Mouse (Mus musculus): ENCODE measurements around the gene Rps6ka1.
"Not testable (repeated sequence)": the region's sequence is repeated elsewhere in the genome, so short reads cannot be mapped to it uniquely, and the experiment has no call there.

The Rps6ka1 gene

GRCm38 (mm10) chr4:133864380-133864981 is 23.1 kb downstream of the Rps6ka1 start:
- DNase-seq (ENCODE audit: extremely low read depth, insufficient read length, low spot score): no peak

- DNase-seq (ENCODE audit: extremely low read depth, insufficient read length, low spot score): no peak
Observed at GRCm38 (mm10) chr4:133863795-133864379, 23.7 kb downstream of the Rps6ka1 start.

- DNase-seq (ENCODE audit: extremely low read depth, insufficient read length, low spot score): no peak
Observed at GRCm38 (mm10) chr4:133857527-133857926, 30.1 kb downstream of the Rps6ka1 start.

DNA sequence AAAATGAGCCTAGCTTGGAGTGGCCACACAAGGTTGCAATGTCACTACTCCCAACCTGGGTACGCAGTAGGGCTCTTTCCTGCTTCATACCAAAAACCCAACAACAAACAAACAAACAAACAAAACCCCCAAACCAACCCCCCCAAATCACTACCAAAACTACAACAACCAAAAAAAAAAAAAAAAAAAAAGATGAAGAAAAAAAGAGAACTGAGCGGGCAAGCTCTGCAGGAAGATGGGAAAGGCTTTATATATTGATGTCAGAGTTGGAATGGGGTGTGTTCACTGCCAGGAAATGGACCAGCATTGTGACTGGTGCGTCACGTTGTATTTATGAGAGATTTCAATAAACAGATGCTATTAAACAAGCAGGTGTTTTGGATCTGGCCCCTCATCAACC is 33.0 kb downstream of the Rps6ka1 start:
- no peak for DNase-seq (ENCODE audit: extremely low read depth, insufficient read length, low spot score)

- no peak for DNase-seq (ENCODE audit: extremely low read depth, insufficient read length, low spot score)
Observed at GRCm38 (mm10) chr4:133853630-133854029, 34.0 kb downstream of the Rps6ka1 start.

GRCm38 (mm10) chr4:133846625-133847024 is 41.0 kb downstream of the Rps6ka1 start:
- DNase-seq (ENCODE audit: extremely low read depth, insufficient read length, low spot score): no peak

DNA sequence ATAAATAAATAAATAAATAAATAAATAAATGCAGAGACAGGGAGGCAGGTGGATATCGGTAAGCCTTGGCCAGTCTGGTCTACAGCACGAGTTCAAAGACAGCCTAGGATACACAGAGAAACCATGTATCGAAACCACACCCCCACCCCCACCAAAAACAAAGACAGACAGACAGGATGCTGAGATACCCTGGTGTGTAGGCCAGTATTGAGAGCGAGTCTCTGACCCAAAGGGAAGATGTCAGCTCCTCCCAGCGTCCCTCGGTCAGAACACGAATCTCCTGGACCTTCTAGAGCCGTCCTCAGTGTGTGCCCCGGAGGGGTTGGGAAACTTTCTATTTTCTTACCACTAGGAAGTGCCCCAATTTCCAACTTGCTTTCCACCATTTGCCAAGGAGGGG is 42.5 kb downstream of the Rps6ka1 start:
- no peak for DNase-seq (ENCODE audit: extremely low read depth, insufficient read length, low spot score)

GRCm38 (mm10) chr4:133844209-133844841 is 43.3 kb downstream of the Rps6ka1 start:
- no peak for DNase-seq (ENCODE audit: extremely low read depth, insufficient read length, low spot score)

DNA sequence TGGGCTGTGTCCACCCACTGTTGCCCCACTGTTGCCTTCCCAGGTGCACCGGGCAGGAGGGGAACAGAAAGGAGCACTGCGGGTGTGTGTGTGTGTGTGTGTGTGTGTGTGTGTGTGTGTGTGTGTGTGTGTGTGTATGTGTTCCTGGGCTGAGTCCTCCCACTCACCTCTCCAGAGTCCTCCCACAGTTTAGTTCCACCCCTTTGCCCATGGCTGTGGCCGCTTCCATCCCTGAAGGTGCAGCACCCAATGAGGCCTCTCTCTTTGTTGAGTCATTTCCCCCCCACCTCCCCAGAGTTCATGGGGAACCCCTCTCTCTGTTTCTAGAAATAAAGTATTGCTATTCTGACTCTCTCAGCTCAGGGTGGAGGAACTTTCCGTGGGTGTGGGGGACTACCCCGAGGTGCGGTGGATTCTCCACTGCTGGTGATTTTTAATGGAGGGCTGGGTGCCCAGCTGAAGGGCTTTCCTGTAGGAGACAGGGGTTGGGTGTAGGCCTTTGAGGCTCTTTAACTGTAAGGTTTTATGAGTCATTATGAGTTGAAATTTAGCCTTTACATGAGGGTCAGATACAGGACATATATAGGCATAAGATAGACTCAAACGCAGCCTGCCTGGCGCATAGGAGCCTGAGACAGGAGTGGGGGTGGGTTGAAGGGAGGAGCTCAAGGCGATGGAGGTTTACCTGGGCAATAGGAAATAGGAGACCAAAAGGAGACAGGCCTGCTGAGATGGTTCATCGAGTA is 44.4 kb downstream of the Rps6ka1 start:
- no peak for DNase-seq (ENCODE audit: extremely low read depth, insufficient read length, low spot score)

- DNase-seq (ENCODE audit: extremely low read depth, insufficient read length, low spot score): not testable (repeated sequence)
Observed at GRCm38 (mm10) chr4:133841756-133842483, 45.7 kb downstream of the Rps6ka1 start.

GRCm38 (mm10) chr4:133841035-133841434 is 46.6 kb downstream of the Rps6ka1 start:
- DNase-seq (ENCODE audit: extremely low read depth, insufficient read length, low spot score): peak; percentile 63

GRCm38 (mm10) chr4:133840501-133840900 is 47.1 kb downstream of the Rps6ka1 start:
- no peak for DNase-seq (ENCODE audit: extremely low read depth, insufficient read length, low spot score)

DNA sequence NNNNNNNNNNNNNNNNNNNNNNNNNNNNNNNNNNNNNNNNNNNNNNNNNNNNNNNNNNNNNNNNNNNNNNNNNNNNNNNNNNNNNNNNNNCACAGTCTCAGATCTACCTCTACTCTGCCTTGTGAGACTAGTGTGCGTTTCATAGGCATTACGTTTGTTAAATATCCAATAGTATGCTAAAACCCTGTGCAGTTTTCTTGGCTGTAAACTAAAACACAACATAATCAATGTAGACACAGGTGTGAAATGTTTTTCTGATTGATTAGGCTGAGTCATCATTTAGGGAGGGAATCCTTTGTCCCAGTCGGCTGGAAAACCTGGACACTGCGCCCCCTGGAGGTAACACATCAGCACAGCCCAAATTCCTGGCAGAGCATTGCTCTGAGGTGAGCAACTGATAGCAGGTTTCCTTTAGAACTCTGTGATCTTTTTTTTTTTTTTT is 48.2 kb downstream of the Rps6ka1 start:
- DNase-seq (ENCODE audit: extremely low read depth, insufficient read length, low spot score): no peak

- no peak for DNase-seq (ENCODE audit: extremely low read depth, insufficient read length, low spot score)
Observed at GRCm38 (mm10) chr4:133836575-133836974, 51.0 kb downstream of the Rps6ka1 start.

DNA sequence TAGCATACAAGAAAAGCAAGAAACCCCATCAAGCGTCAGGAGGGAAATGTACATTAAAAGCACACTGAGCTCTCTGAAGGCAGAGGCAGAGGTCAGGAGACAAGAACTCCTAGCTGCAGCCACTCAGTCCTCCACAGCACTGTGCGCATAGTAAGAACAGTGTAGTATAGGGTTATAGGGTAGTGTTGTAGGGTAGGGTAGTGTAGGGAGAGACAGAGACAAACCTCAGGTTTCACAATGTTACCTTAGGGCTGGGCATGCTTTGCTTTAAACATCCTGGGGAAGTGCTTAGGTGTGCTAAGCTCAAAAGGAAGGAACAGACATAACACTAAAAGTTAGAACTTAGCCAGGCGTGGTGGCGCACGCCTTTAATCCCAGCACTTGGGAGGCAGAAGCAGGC is 52.4 kb downstream of the Rps6ka1 start:
- DNase-seq (ENCODE audit: extremely low read depth, insufficient read length, low spot score): no peak

DNA sequence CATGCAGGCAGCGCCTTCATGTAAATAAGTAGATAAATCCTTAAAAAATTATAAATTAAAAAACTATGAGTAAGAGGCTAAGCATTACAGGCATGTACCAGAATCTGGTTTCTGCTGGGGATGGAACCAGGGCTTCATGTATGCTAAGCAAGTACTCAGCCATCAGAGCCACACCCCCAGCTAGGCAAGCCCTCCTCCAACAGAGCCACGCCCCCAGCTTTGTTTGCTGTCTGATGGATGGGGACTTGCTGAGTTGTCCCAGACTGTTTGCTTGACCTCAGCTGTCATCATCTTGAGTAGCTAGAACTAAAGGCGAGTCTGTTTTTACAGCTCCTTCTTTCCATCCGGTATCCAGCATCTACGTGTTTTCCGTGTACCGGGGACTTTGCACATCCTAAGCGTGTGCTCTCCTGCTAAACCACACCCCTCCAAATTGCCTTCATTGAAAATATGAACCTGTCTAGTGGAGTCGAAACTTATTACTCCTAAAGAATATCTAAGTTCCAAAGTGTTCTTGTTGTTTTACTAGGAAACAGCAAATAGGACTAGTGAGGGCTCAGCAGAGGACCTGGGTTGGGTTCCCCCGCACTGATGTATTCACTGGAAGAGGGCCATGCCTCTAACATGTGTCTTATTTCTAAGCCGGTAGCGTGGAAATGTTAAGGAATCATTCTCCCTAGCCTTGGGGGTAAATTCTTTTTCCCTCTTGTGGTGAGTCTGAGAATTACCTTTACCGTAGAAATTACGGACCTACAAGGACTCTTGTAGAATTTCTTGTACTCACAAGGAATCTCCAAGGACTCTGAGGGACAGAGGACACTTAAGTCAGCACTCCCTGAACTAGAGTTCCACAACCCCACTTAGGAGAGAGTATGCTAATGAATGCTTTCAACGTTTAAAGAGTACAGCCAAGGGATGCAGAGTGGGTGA is 54.4 kb downstream of the Rps6ka1 start:
- DNase-seq (ENCODE audit: extremely low read depth, insufficient read length, low spot score): no peak

DNA sequence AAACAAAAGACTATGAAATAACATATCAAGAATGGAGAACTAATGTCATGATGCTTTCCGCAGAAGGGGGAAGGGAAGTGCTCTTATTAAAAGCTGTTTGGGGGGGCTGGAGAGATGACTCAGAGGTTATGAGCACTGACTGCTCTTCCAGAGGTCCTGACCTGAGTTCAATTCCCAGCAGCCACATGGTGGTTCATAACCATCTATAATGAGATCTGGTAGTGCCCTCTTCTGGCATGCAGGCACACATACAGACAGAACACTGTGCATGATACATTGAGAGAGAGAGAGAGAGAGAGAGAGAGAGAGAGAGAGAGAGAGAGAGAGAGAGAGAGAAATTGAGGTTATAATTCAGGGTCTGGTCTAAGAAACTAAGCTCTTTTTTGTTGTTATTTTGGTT is 57.1 kb downstream of the Rps6ka1 start:
- no peak for DNase-seq (ENCODE audit: extremely low read depth, insufficient read length, low spot score)

DNA sequence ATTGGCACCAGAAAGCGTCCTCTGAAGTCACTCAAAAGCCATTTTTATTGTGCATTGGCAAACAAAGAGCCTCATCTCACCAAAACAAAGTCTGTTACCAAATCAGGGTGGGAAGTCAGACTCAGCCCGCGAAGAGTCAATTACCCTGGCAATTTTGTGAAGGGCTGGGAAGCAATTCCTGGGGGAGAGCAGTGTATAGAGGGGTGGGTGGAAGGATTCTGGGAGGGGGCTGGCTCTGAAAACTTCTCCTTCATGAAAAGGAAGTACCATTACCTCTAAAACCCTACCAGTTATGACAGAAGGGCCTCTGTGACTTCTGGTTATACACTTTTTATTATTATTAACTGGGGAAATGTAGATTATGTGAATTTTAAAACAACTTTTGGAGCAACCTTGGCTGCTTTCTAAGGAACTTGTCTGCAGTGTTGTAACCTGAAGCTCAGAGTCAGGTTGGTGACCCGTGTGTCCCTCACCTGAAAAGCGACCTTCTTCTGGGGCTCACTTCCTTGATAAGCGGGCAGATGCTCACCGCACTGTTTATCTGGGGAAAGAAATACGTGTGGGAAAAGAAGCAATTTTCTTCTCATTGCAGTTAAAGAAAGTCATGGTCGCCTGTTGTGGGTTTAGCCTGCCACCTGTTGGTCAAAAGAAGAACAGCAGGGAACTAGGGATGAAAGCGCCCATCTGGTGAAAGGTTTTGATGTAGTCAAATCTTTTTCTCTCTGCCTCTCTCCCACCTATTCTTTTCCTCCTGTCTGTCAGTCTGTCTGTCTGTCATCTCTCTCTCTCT is 58.1 kb downstream of the Rps6ka1 start:
- DNase-seq (ENCODE audit: extremely low read depth, insufficient read length, low spot score): no peak

Data from 3134 (cell line).